Mouse (Mus musculus) midbrain, embryonic 10.5 days (tissue): ENCODE measurements at regions not wholly inside any gene's neighbourhood (a gene's known extent, or its start where the extent isn't known, plus 50 kb on each side); places are given as distances from the start of the nearest gene placed in this dataset.

Experiments
- DNase-seq: peaks from one replicate; pipeline ENCODE4 v3.0.0-alpha.2; 2017; ENCODE audit warnings: low spot score
- H3K27ac ChIP-seq: fragments of 300-500 bp; sonication (generic); replicated peaks from 2 replicates; pipeline ENCODE4 v1.5.1; 2016; ENCODE audit warnings: mild to moderate bottlenecking
- H3K27me3 ChIP-seq: fragments of 300-500 bp; sonication (generic); 2 replicates; pipeline ENCODE4 v1.6.1; 2016; ENCODE audit warnings: low read depth, mild to moderate bottlenecking; ENCODE audit not compliant: poor library complexity, severe bottlenecking
- H3K36me3 ChIP-seq: fragments of 300-500 bp; sonication (generic); 2 replicates; pipeline ENCODE4 v1.6.1; 2016; ENCODE audit warnings: mild to moderate bottlenecking, moderate library complexity
- H3K4me1 ChIP-seq: fragments of 300-500 bp; sonication (generic); 2 replicates; pipeline ENCODE4 v1.6.1; 2016
- H3K4me3 ChIP-seq: fragments of 300-500 bp; sonication (generic); 2 replicates; pipeline ENCODE4 v1.5.1; 2016; ENCODE audit warnings: mild to moderate bottlenecking, moderate library complexity
- H3K9me3 ChIP-seq: fragments of 300-500 bp; sonication (generic); replicated peaks from 2 replicates; pipeline ENCODE4 v1.6.1; 2016; ENCODE audit warnings: mild to moderate bottlenecking
- WGBS: fragments of 180-500 bp; shearing (Covaris S2); methylation state at CpG from one replicate; pipeline ENCODE4 v1.1.7; 2016; 5-methylcytosine and 5-hydroxymethylcytosine counted together

GRCm38 (mm10) chr13:72346944-72347586 lies 281.6 kb upstream of the Irx2 start:
- no peak for DNase-seq
- no peak overlapping the region for H3K4me3 ChIP-seq
- H3K9me3 ChIP-seq = no peaks in the 10 kb centered on the region
- 88% methylated on average over 14 of the region's 14 CpGs for WGBS
- H3K4me1 ChIP-seq = peaks cover 24% of the 10 kb centered on the region
- peaks cover 75% of the 10 kb centered on the region for H3K27me3 ChIP-seq
- H3K36me3 ChIP-seq = no peaks in the 10 kb centered on the region
- H3K27ac ChIP-seq = no peak overlapping the region

DNA sequence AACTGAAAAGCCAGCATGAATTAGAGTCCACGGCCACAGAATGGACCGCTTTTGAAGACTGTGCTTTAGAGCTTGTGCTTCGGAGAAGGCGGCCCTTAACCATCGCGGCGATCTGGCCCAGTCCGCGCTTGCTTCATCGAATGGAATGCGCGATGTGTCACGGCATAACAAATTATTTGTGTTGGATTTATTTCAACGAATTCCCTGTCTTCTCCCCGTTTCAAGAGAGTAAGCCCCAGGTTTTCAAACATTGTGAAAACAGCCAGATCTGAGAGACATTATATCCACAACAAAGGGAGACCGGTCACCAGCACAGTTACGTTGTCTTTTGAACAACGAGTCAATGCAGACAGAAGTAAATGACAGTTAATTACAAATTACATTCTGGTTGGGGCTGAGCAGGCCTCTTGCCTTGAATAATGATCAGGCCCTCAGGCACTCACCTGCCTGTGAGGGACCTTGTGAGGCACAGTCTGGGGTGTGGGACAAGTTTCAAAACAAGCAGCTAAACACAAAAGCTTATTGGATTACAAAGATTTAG lies 275.9 kb upstream of the Irx2 start:
- Histone ChIP-seq H3K27me3 (peaks cover 78% of the 10 kb centered on the region), H3K9me3 (no peaks in the 10 kb centered on the region), H3K36me3 (no peaks in the 10 kb centered on the region), H3K27ac (0 out of 2 replicates have a peak overlapping the region, but pooled peaks have one; percentile 52), H3K4me3 (no peak overlapping the region), H3K4me1 (peaks cover 26% of the 10 kb centered on the region)
- WGBS = 40% methylated on average over 18 of the region's 18 CpGs
- DNase-seq = no peak

- H3K4me3 ChIP-seq = no peak overlapping the region
- H3K36me3 ChIP-seq = no peaks in the 10 kb centered on the region
- no peak for DNase-seq
- WGBS = 68% methylated on average over 1 of the region's 1 CpGs
- H3K9me3 ChIP-seq = no peaks in the 10 kb centered on the region
- peaks cover 74% of the 10 kb centered on the region for H3K27me3 ChIP-seq
- H3K27ac ChIP-seq = no peak overlapping the region
- peaks cover 26% of the 10 kb centered on the region for H3K4me1 ChIP-seq
Observed at GRCm38 (mm10) chr13:72355297-72355696, 273.3 kb upstream of the Irx2 start.

DNA sequence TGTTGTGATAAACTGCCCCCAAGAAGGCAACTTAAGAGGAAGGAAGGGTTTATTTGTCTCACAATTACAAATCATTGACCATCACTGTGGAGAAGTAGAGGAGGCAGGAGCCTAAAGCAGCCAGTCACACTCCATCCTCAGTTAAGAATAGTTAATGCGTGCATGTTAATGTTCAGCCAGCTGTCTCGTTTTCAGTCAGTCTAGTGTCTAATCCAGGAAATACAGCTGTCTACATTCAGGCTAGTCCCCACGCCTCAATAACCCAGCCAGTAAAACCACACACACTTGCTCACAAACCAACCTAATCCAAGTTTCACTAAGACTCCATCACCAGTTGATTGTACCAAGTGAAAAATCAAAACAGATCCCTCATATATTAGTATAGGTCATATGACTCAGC lies 272.8 kb upstream of the Irx2 start:
- no peak overlapping the region for H3K27ac ChIP-seq
- H3K9me3 ChIP-seq = no peaks in the 10 kb centered on the region
- DNase-seq = no peak
- no peak overlapping the region for H3K4me3 ChIP-seq
- H3K27me3 ChIP-seq = peaks cover 70% of the 10 kb centered on the region
- 77% methylated on average over 3 of the region's 3 CpGs for WGBS
- no peaks in the 10 kb centered on the region for H3K36me3 ChIP-seq
- peaks cover 26% of the 10 kb centered on the region for H3K4me1 ChIP-seq

- H3K4me1 ChIP-seq = peaks cover 15% of the 10 kb centered on the region
- WGBS = 44% methylated on average over 8 of the region's 8 CpGs
- H3K36me3 ChIP-seq = no peaks in the 10 kb centered on the region
- H3K27ac ChIP-seq = no peak overlapping the region
- peaks cover 83% of the 10 kb centered on the region for H3K27me3 ChIP-seq
- no peak for DNase-seq
- no peaks in the 10 kb centered on the region for H3K9me3 ChIP-seq
- no peak overlapping the region for H3K4me3 ChIP-seq
Observed at GRCm38 (mm10) chr13:72358243-72358904, 270.2 kb upstream of the Irx2 start.

DNA sequence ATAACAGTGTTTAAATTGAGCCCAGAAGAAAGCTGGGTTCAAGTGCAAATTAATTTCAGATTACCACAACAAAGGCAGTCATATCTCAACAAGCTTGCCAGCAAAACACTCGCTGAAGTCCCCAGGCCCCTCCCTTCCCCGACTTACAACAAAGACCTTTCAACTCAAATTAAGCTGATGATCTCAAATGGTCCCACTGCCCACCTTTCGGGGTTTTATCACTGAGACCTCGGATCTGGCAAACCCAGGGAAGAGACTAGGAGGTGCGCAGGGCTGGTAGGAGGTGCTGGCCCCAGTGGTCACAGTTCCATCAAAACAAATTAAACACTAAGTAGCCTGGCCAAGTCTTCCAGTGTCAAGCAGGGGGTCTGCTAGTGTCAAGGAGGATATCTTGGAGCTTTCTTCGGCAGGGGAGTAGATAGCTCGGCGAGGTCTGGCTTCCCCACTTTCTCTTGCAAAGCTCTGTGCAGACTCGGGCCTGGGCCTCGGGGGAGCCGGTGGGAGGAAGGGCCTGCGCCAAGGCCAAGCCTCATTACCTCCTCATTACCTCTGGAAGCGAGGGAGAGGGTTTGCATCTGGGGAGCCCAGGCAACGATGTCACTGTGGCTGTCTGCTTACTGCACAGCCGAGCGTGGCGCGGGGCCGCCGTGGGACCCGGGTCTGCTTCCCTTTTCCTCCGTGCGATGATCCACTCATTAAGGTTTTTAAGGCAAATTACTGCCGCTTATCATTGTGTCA lies 262.9 kb upstream of the Irx2 start:
- 21% methylated on average over 24 of the region's 24 CpGs for WGBS
- Histone ChIP-seq H3K27ac (peak overlapping the region; percentile 38; the same call in 1 of the 2 replicates), H3K27me3 (peaks cover 92% of the 10 kb centered on the region), H3K4me1 (peaks cover 32% of the 10 kb centered on the region), H3K9me3 (no peaks in the 10 kb centered on the region), H3K36me3 (no peaks in the 10 kb centered on the region), H3K4me3 (peak overlapping the region; percentile 29)
- DNase-seq = peak; percentile 44

- Histone ChIP-seq H3K27me3 (peaks cover 86% of the 10 kb centered on the region), H3K9me3 (no peaks in the 10 kb centered on the region), H3K4me3 (peak overlapping the region; percentile 29; the same call in 1 of the 2 replicates), H3K4me1 (peaks cover 32% of the 10 kb centered on the region), H3K36me3 (no peaks in the 10 kb centered on the region), H3K27ac (peak overlapping the region; percentile 38; the same call in 1 of the 2 replicates)
- DNase-seq = no peak
- 63% methylated on average over 11 of the region's 11 CpGs for WGBS
Observed at GRCm38 (mm10) chr13:72366281-72366680, 262.3 kb upstream of the Irx2 start.

DNA sequence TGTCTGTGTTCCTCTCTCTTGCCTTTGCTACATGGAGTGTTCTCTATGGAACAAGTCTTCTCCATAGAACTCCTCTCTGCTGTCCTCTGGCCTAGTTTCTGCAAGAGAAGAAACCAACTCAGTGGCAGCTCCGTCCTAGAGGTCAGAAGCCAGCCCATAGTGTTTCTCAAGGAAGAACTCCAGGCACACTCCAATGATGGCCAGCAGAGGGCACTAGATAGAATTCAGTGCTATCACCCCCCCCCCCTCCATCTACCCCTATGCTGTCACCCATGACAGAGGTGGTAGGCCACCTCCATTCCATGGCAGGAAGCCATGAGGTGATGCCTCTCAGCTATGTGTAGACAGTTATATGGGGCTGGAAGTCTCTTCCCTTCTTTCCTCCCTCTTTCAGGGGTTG lies 258.5 kb upstream of the Irx2 start:
- 89% methylated on average over 1 of the region's 1 CpGs for WGBS
- peaks cover 55% of the 10 kb centered on the region for H3K27me3 ChIP-seq
- no peak for DNase-seq

GRCm38 (mm10) chr13:72370997-72371396 lies 257.6 kb upstream of the Irx2 start:
- Histone ChIP-seq H3K4me1 (peaks cover 7% of the 10 kb centered on the region), H3K9me3 (no peaks in the 10 kb centered on the region), H3K4me3 (no peak overlapping the region), H3K27ac (no peak overlapping the region), H3K36me3 (no peaks in the 10 kb centered on the region), H3K27me3 (peaks cover 47% of the 10 kb centered on the region)
- no peak for DNase-seq
- 65% methylated on average over 5 of the region's 5 CpGs for WGBS

More for the DNA sequence above, 258.5 kb upstream of the Irx2 start:
- no peak overlapping the region for H3K27ac ChIP-seq
- H3K4me1 ChIP-seq = peaks cover 16% of the 10 kb centered on the region
- no peaks in the 10 kb centered on the region for H3K36me3 ChIP-seq
- H3K4me3 ChIP-seq = no peak overlapping the region
- H3K9me3 ChIP-seq = no peaks in the 10 kb centered on the region

DNA sequence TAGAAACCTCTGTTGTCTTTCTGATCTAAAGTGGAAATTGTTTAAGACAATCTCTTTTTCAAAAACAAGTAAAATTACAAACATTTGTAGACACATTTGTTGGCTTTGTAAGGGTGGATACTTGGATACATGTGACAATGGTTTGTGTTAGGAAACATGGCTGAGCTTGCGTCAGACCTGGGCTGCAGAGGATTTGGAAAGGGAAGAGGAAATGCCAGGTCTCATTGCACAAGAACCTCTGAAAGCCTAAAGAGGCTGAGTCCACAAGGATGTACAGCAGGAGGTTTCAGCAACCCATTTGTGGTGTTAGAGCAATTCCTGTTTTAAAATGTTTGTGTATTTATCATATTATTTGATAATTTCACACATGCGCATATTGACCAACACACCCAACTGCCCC lies 235.3 kb upstream of the Irx2 start:
- H3K27me3 ChIP-seq = no peaks in the 10 kb centered on the region
- WGBS = 92% methylated on average over 2 of the region's 2 CpGs
- no peaks in the 10 kb centered on the region for H3K4me1 ChIP-seq
- no peaks in the 10 kb centered on the region for H3K9me3 ChIP-seq
- H3K4me3 ChIP-seq = no peak overlapping the region
- no peak overlapping the region for H3K27ac ChIP-seq
- no peaks in the 10 kb centered on the region for H3K36me3 ChIP-seq
- DNase-seq = no peak

DNA sequence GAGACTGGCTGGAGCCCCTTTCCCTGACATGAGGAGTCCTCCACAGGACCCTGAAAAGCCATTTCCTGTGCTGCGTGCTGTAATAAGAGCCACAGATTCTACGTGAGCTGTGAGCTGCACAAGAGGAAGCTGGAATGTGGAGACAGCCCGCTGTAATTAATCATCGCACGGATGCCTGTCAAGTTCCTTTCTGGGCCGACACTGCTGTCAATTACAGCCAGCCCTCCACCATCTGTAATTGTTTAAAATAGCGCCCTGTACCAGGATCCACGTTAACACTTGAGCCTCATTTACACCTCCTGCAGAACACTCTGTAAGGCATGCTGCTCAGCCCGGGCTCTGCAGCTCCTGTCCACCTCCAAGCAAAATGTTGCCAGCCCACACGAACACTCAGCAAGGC lies 227.9 kb upstream of the Irx2 start:
- DNase-seq = peak; percentile 23
- Histone ChIP-seq H3K4me1 (peaks cover 9% of the 10 kb centered on the region; the same call in 1 of the 2 replicates), H3K36me3 (no peaks in the 10 kb centered on the region), H3K27me3 (no peaks in the 10 kb centered on the region), H3K27ac (0 out of 2 replicates have a peak overlapping the region, but pooled peaks have one; percentile 28), H3K4me3 (no peak overlapping the region), H3K9me3 (no peaks in the 10 kb centered on the region)
- 57% methylated on average over 10 of the region's 10 CpGs for WGBS

GRCm38 (mm10) chr13:72409238-72409965 lies 219.2 kb upstream of the Irx2 start:
- Histone ChIP-seq H3K27me3 (0 out of 2 replicates have a peak, but pooled peaks cover 6% of the 10 kb centered on the region), H3K27ac (no peak overlapping the region), H3K36me3 (no peaks in the 10 kb centered on the region), H3K9me3 (no peaks in the 10 kb centered on the region), H3K4me1 (no peaks in the 10 kb centered on the region), H3K4me3 (no peak overlapping the region)
- DNase-seq = no peak
- WGBS = 86% methylated on average over 11 of the region's 11 CpGs
